Mouse (Mus musculus): ENCODE data around the gene Cox8b.
"Not testable (repeated sequence)": the region's sequence is repeated elsewhere in the genome, so short reads cannot be mapped to it uniquely, and the experiment has no call there.

Cox8b gene

DNA sequence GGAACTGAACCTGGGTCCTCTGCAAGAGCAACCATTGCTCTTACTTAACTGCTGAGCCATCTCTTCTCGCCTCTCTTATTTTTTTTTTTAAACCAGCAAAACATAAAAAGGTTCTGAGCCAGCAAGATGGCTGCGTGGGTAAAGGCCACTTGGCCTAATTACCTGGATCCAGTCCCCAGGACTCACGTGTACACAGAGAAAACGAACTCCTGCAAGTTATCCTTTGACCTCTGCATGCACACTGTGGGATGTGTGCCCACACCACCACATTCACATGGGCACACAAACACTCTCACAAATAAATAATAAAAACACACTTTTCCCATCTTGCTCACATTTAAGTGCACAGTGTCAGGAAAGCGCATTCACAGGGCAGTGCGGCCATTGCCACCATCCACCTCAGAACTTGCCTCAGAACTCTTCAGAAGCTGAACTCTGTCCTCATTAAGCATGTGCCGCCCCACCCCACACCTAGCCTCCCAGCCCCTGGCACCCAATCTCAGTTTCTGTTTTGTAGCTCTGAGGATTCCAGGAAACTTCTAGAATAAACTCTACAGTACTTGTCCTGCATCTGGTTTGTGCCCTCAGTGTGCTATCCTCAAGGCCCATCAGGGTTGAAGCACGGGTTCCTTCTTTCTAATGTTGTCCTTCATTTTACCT is 13.9 kb upstream of the Cox8b start:
- in situ Hi-C loops (cut with MboI, MseI), result no loop called here

GRCm38 (mm10) chr7:140912846-140913482 is 12.7 kb upstream of the Cox8b start:
- in situ Hi-C loops (cut with MboI, MseI), result no loop called here

DNA sequence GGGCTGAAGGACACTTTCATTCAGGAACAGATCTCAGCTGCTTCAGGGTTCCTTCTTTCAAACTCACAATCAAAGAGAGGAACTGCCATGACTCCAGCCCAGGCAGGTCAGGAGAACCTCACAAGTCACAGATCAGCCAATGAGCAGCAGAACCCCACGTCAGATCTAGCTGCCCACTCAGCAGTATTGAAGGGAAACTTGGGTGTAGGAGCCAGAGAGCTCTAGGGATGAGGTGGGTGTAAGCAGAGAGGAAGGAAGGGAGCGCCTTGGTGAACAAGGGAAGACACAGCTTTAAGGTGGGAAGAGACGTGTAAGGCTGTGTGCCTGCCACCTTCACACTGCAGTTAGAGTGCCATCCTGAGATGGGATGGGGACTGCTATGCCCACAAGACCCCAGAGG is 12.0 kb upstream of the Cox8b start:
- in situ Hi-C loops (cut with MboI, MseI), result no loop called here

GRCm38 (mm10) chr7:140908634-140909107 is 8.4 kb upstream of the Cox8b start:
- in situ Hi-C loops (cut with MboI, MseI), result loop anchor here (5.0 to 10.0 kb wide), 2 partner anchors 144 to 266 kb away; partner anchors contain the start of gene Rnh1

DNA sequence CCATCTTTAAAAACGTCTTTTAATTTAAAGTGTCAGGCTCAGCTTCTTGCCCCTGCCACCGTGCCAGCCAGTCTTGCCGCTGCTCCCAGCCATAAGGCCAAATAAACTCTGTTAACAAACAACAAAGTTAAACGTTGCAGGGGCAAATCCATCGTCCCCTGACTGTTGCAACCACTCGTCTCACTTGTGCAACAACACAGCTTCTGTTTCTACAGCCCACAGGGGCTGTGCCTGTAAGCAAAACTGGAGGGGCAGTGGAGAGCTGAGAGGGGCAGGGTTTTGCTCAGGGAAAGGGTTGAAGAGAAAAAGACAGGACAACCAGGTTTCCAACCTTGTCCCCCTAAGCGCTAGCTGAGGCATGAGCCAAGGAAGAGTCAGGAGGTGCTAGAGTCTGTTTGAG is 7.9 kb upstream of the Cox8b start:
- in situ Hi-C loops (cut with MboI, MseI), result loop anchor here (5.0 to 10.0 kb wide), 2 partner anchors 144 to 267 kb away; partner anchors contain the start of gene Rnh1

DNA sequence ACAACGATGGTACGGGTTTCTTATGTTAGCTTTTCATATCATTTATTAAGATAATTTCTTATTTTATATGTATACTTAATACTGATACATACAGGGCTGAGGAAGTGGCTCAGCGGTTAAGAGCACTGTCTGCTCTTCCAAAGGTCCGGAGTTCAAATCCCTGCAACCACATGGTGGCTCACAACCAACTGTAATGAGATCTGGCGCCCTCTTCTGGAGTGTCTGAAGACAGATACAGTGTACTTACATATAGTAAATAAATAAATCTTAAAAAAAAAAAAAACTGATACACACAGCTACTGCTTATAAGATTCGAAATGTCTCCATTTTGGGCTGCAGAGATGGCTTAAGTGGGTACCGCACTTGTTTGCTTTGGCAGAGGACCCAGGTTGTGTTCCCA is 7.5 kb upstream of the Cox8b start:
- in situ Hi-C loops (cut with MboI, MseI), result loop anchor here (5.0 to 10.0 kb wide), 2 partner anchors 145 to 267 kb away; partner anchors contain the start of gene Rnh1

DNA sequence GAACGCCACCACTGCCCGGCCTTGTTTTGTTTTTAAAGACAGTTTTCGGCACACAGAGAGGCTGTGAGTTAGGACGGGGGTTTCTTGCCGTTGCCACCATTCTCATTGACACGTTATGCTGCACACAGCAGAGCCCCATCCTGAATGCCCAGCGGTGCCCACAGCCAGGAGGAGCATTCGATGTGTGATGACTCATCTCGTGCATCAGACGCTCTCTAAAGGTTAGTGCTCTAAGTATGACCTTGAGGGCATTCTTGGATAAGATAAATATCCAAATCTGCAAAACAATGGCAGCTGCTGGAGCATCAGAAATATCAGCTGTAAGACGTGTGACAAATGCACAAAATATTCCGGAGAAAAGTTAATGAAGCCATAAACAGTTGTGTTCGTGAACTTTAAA is 6.9 kb upstream of the Cox8b start:
- in situ Hi-C loops (cut with MboI, MseI), result loop anchor here (5.0 to 10.0 kb wide), 2 partner anchors 145 to 268 kb away; partner anchors contain the start of gene Rnh1

DNA sequence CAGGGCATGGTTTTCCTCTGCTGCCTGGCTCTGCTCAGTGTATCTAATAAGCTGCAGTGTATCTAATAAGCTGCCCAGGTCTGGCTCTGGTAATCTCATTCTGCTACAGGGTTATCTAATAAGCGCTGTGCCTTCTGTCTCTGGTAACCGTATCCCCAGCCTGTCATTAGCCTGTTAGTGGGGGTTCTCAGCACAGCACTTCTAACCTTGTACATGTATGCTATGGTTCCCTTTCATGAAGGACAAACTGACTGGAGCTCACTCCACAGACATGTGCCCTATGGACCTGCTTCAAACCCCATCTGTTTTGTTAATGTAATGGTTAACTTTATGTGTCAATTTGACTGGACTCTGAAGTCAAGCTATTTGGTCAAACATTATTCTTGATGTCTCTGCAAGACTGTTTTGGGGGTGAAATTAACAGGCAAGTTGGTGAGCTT is 5.4 kb upstream of the Cox8b start:
- in situ Hi-C loops (cut with MboI, MseI), result loop anchor here (5.0 to 10.0 kb wide), 2 partner anchors 147 to 269 kb away; partner anchors contain the start of gene Rnh1

GRCm38 (mm10) chr7:140903212-140903611 is 3.0 kb upstream of the Cox8b start:
- in situ Hi-C loops (cut with MboI, MseI), result loop anchor here (5.0 to 10.0 kb wide), 2 partner anchors 61 to 272 kb away; partner anchors contain the start of gene Rnh1

- in situ Hi-C loops (cut with MboI, MseI), result loop anchor here (5.0 to 10.0 kb wide), 2 partner anchors 60 to 273 kb away; partner anchors contain the start of gene Rnh1
Measured at GRCm38 (mm10) chr7:140902036-140902875, 2.0 kb upstream of the Cox8b start.

- in situ Hi-C loops (cut with MboI, MseI), result no loop called here
Measured at GRCm38 (mm10) chr7:140899121-140899520, 1.1 kb downstream of the Cox8b start.

DNA sequence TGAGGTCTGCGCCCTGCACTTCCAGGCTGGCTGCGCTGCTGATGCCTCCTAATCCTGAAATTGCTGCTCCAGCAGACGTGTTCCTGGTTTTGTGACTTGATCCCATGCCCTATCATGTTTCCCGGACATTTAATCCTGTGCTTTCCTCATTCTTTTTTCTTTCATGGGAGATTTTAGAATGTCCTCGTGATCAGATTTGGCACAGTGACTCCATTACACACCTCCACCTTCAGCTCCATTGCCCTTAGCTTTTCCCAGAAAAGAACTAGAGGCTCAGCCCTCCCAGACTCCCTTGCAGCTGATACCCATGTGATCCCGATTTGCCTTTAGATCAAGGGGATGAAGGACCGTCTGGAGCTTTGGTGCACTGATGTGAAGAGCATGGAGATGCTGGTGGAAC is 2.4 kb downstream of the Cox8b start:
- in situ Hi-C loops (cut with MboI, MseI), result no loop called here

GRCm38 (mm10) chr7:140894611-140895010 is 5.6 kb downstream of the Cox8b start:
- in situ Hi-C loops (cut with MboI, MseI), result no loop called here

- in situ Hi-C loops (cut with MboI, MseI), result no loop called here
Measured at GRCm38 (mm10) chr7:140894031-140894430, 6.2 kb downstream of the Cox8b start.

- in situ Hi-C loops (cut with MboI, MseI), result not testable (repeated sequence)
Measured at GRCm38 (mm10) chr7:140890636-140891035, 9.6 kb downstream of the Cox8b start.

DNA sequence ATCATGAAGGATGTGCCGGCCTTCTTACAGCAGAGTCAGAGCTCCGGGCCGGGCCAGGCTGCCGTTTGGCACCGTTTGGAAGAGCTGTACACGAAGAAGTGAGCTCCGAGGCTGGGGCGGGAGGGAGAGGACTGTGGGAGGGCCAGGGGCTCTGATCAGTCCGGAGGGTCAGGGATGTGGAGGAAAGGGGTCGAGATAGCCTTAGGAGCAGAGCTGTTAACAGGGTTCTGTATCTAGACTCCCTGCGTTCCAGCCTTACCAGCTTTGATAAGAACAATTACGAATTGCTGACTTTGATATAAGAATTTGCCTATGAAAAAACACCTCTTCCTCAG is 17.8 kb downstream of the Cox8b start:
- in situ Hi-C loops (cut with MboI, MseI), result no loop called here

GRCm38 (mm10) chr7:140881696-140882468 is 18.4 kb downstream of the Cox8b start, which contains the start of the genes Psmd13 and Sirt3:
Gene Psmd13, plus strand, starts transcription at chr7:140881968.
Gene Sirt3, minus strand, starts transcription at chr7:140882309.
- in situ Hi-C loops (cut with MboI, MseI), result no loop called here

GRCm38 (mm10) chr7:140880865-140881515 is 19.3 kb downstream of the Cox8b start:
- in situ Hi-C loops (cut with MboI, MseI), result no loop called here

DNA sequence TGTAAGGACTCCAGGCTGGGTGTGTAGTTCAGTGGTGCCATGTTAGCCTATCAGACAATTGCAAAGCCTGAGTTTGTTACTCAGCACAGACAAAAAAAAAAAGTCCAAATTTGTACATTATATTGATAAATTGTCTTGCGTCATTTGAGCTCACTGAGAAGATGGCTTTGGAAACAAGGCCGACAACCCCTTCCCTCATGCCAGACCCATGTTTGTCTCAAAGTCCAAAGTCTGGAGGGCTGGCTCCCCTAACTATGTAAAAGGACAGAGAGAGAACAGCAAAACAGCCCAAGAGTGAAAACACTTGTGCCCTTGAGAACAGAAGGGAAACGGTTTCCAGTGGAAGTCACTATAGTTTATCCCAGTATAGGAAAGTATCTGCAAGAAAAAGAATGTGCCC is 19.8 kb downstream of the Cox8b start:
- in situ Hi-C loops (cut with MboI, MseI), result no loop called here

- in situ Hi-C loops (cut with MboI, MseI), result no loop called here
Measured at GRCm38 (mm10) chr7:140879355-140879754, 20.9 kb downstream of the Cox8b start.
